Mouse (Mus musculus) thymus, adult 2 months (tissue): ENCODE measurements around the gene Grpel1. TPM values are rescaled to one million over a fixed set of nuclear protein-coding genes. Genes with fewer than 3 reads are reported as not detected.

Source experiments
- DNase-seq: peaks from one replicate; pipeline ENCODE4 v3.0.0; 2021
- H3K27ac ChIP-seq: fragments of 200-500 bp; 2 replicates; pipeline ENCODE4 v1.5.1; 2012; ENCODE audit warnings: low read length, control low read depth; ENCODE audit not compliant: control insufficient read depth, insufficient read depth
- H3K27me3 ChIP-seq: fragments of 200-500 bp; 2 replicates; pipeline ENCODE4 v1.6.1; 2012; ENCODE audit warnings: mild to moderate bottlenecking, low read length, moderate library complexity, mixed read lengths; ENCODE audit not compliant: control insufficient read depth, insufficient read depth
- H3K36me3 ChIP-seq: fragments of 200-500 bp; 2 replicates; pipeline ENCODE4 v1.6.1; 2012; ENCODE audit warnings: mild to moderate bottlenecking, low read length, moderate library complexity; ENCODE audit not compliant: control insufficient read depth, insufficient read depth
- H3K4me1 ChIP-seq: fragments of 200-500 bp; replicated peaks from 2 replicates; pipeline ENCODE4 v1.6.1; 2012; ENCODE audit warnings: low read length; ENCODE audit not compliant: control insufficient read depth, insufficient read depth
- H3K4me3 ChIP-seq: fragments of 200-500 bp; 2 replicates; pipeline ENCODE4 v1.5.1; 2012; ENCODE audit warnings: mild to moderate bottlenecking, low read length, control low read depth, moderate library complexity; ENCODE audit not compliant: control insufficient read depth, insufficient read depth
- CTCF ChIP-seq: fragments of 200-500 bp; IDR thresholded peaks from 2 replicates; pipeline ENCODE4 v1.5.1; 2012; ENCODE audit warnings: mild to moderate bottlenecking, control low read depth, low read length, moderate library complexity, borderline replicate concordance; ENCODE audit not compliant: control insufficient read depth, poor library complexity, insufficient read depth; ENCODE audit errors: extremely low read depth
- POLR2A ChIP-seq: fragments of 200-500 bp; IDR thresholded peaks from 2 replicates; pipeline ENCODE4 v1.6.1; 2012; ENCODE audit warnings: mild to moderate bottlenecking, low read length, control low read depth, moderate library complexity; ENCODE audit not compliant: control insufficient read depth, poor library complexity, insufficient read depth; ENCODE audit errors: extremely low read depth
- WGBS: fragments of 180-500 bp; shearing (Covaris S2); methylation state at CpG from one replicate; pipeline ENCODE4 v1.1.7; 2018; 5-methylcytosine and 5-hydroxymethylcytosine counted together
- polyA plus RNA-seq: library from polyadenylated mRNA; depleted of rRNA; stranded (reverse); fragments of >200 nt; gene quantifications from 2 replicates; pipeline ENCODE4 v1.2.3, GENCODE M21; 2012

The Grpel1 gene
- polyA plus RNA-seq, 1 experiment: 15.3 TPM

DNA sequence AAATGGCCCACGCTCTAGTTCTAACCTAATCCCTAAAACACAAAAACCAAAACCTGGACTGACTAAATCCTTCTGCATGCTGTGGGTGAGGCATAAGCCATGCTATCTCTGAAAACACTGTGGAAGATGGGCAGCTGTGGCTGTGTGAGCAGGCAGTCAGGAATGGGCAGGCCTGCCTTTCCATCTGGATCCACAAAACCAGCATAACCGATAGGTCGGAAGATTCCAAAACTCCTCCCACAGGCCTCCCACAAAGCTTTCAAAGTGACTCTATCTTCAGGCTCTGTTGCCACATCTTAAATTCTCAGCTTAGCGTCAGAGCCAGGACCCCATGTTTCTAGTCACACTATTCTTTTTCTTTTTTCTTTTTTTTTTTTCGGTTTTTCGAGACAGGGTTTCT is 29.1 kb downstream of the Grpel1 start:
- Histone ChIP-seq H3K4me1 (no peaks in the 10 kb centered on the region), H3K27ac (no peak overlapping the region), H3K27me3 (no peaks in the 10 kb centered on the region), H3K4me3 (no peak overlapping the region), H3K36me3 (peaks cover 35% of the 10 kb centered on the region)
- no peak for TF ChIP-seq POLR2A
- no peak for DNase-seq
- 93% methylated on average over 6 of the region's 6 CpGs for WGBS

GRCm38 (mm10) chr5:36494709-36495108 is 29.9 kb downstream of the Grpel1 start:
- no peaks in the 10 kb centered on the region for H3K4me1 ChIP-seq
- DNase-seq: no peak
- 97% methylated on average over 9 of the region's 9 CpGs for WGBS
- H3K27ac ChIP-seq: no peak overlapping the region
- TF ChIP-seq CTCF (no peak), POLR2A (no peak)
- H3K27me3 ChIP-seq: no peaks in the 10 kb centered on the region
- peaks cover 35% of the 10 kb centered on the region for H3K36me3 ChIP-seq
- H3K4me3 ChIP-seq: no peak overlapping the region

GRCm38 (mm10) chr5:36505235-36505634 is 40.4 kb downstream of the Grpel1 start:
- no peak for TF ChIP-seq POLR2A
- TF ChIP-seq CTCF: no peak
- Histone ChIP-seq H3K4me3 (no peak overlapping the region), H3K4me1 (no peaks in the 10 kb centered on the region), H3K36me3 (peaks cover 35% of the 10 kb centered on the region), H3K27ac (no peak overlapping the region), H3K27me3 (no peaks in the 10 kb centered on the region)
- no peak for DNase-seq
- 97% methylated on average over 7 of the region's 7 CpGs for WGBS

DNA sequence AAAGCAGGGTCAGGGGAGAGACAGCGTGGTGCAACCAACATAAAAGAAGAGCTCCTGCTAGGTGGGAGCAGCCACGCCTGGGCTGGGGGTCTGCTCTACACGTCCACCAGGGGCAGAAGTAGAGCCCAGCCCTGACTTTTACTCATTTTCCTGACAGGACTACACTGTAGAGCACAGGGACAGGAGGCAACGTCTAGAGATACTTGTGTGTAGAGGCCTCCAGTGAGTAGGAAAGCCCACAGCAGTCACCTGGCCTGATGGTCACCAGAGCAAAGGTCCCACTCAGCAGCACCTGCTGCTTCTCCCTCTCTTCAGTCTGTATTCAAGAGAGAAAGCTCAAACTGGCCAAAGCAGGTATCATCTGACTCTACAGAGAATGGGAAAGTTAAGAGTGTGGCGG is 40.8 kb downstream of the Grpel1 start:
- peaks cover 39% of the 10 kb centered on the region for H3K36me3 ChIP-seq

GRCm38 (mm10) chr5:36508351-36508750 is 43.6 kb downstream of the Grpel1 start:
- Histone ChIP-seq H3K36me3 (peaks cover 48% of the 10 kb centered on the region), H3K27me3 (no peaks in the 10 kb centered on the region), H3K4me3 (no peak overlapping the region), H3K4me1 (no peaks in the 10 kb centered on the region), H3K27ac (no peak overlapping the region)
- no peak for TF ChIP-seq CTCF
- TF ChIP-seq POLR2A: no peak
- 95% methylated on average over 10 of the region's 10 CpGs for WGBS
- DNase-seq: no peak

More for the DNA sequence above, 40.8 kb downstream of the Grpel1 start:
- WGBS: 96% methylated on average over 5 of the region's 5 CpGs
- no peak overlapping the region for H3K27ac ChIP-seq
- DNase-seq: no peak
- H3K4me1 ChIP-seq: no peaks in the 10 kb centered on the region
- no peaks in the 10 kb centered on the region for H3K27me3 ChIP-seq
- no peak for TF ChIP-seq CTCF
- TF ChIP-seq POLR2A: no peak
- H3K4me3 ChIP-seq: no peak overlapping the region

GRCm38 (mm10) chr5:36510956-36511355 is 46.2 kb downstream of the Grpel1 start:
- no peak overlapping the region for H3K4me3 ChIP-seq
- no peaks in the 10 kb centered on the region for H3K4me1 ChIP-seq
- H3K27ac ChIP-seq: no peak overlapping the region
- 97% methylated on average over 2 of the region's 2 CpGs for WGBS
- H3K27me3 ChIP-seq: no peaks in the 10 kb centered on the region
- DNase-seq: no peak
- TF ChIP-seq CTCF (no peak), POLR2A (no peak)
- H3K36me3 ChIP-seq: peaks cover 47% of the 10 kb centered on the region

DNA sequence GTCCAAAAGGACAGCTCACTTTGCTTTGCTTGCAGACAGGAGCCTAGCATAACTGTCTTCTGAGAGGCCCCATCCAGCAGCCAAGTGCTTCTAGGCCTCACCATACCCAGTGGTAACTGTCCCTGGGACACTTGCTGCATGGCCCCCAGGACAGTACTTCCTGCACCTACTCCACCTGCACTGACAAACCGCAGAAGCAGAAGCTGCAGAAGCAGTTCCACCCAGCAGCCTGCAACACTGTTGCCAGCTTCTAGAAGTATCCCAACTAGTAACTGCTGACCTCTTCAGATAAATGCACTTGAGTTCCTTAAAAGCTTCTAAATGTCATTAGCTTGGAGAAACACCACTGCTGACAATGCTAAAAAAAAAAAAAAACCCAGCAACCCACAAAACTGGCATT is 50.3 kb downstream of the Grpel1 start:
- 69% methylated on average over 1 of the region's 1 CpGs for WGBS
- Histone ChIP-seq H3K4me1 (peaks cover 12% of the 10 kb centered on the region), H3K36me3 (peaks cover 45% of the 10 kb centered on the region), H3K27ac (no peak overlapping the region), H3K27me3 (no peaks in the 10 kb centered on the region), H3K4me3 (no peak overlapping the region)
- TF ChIP-seq POLR2A: no peak
- TF ChIP-seq CTCF: no peak
- no peak for DNase-seq
